Mouse (Mus musculus) heart, postnatal 4 days (tissue): ENCODE results near the gene Ripor2. TPM values are rescaled to one million over a fixed set of nuclear protein-coding genes. Genes with fewer than 3 reads are reported as not detected.
"Not testable (repeated sequence)": the region's sequence is repeated elsewhere in the genome, so short reads cannot be mapped to it uniquely, and the experiment has no call there.

Source experiments
- DNase-seq: peaks from one replicate; pipeline ENCODE4 v3.0.0; 2021
- total RNA-seq, 2 experiments: library from RNA; stranded (reverse); gene quantifications; 2 replicates each; pipeline ENCODE4 v1.2.3; 2021

The Ripor2 gene
- total RNA-seq, 2 experiments from 2014 or later, result 25.4 to 27.5 TPM

GRCm38 (mm10) chr13:24714360-24714885 is 132.4 kb downstream of the Ripor2 start:
- no peak for DNase-seq

DNA sequence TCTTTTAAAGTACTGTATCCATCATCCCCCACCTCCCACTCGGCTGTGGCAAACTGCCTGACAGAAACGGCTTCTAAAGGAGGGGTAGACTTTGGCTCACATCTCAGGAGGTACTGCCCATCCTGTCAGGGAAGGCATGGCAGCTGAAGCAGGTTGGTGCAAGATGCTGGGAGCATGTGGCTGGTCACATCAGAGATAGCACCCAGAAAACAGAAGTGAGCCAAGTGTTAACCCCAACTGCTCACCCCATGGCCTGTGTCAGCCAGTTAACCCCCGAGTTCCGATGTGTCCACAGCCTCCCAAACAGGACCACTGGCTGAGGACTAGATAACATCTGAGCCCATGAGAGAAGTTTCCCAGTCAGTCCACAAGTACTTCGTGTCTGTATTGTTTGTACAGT is 133.6 kb downstream of the Ripor2 start:
- DNase-seq, result no peak

- DNase-seq, result no peak
These were observed 134.5 kb downstream of the Ripor2 start for GRCm38 (mm10) chr13:24716441-24716840.

DNA sequence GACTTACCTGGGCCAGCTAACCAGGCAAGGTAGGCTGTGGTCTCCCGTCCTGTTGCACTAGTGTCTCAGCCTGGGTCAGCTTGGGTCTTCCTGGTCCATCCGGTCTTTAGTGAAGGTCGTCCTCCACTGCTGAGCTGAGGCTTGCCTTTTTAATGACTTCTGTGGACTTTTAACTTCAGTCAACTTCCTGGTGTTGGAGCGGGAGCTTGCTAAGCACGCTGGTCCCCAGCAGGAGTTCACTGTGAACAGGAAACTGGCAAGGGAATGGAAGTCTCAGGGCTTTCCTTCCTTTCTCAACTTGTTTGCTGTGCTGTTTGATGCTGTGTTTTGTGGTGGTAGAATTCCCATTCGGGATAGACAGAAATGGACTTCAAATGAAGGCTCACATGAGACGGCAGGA is 135.7 kb downstream of the Ripor2 start:
- no peak for DNase-seq

DNA sequence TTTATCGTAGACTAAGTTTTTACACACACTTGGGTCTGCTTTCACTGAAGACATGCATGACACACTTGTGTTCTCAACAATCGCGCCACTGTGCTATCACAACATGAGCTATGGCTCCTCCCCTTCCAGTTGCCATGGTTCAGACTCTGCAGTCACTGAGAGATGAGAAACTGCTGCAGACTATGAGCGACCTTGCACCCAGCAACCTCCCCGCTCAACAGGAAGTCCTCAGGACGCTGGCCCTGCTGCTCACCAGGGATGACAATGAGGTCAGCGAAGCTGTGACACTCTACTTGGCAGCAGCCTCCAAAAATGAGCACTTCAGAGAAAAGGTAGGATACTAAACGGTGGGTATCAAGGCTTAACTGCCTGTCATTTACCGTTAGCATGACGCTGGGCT is 139.5 kb downstream of the Ripor2 start:
- DNase-seq, result no peak

GRCm38 (mm10) chr13:24723699-24724394 is 141.9 kb downstream of the Ripor2 start:
- DNase-seq, result no peak

- no peak for DNase-seq
These were observed 142.4 kb downstream of the Ripor2 start for GRCm38 (mm10) chr13:24724395-24724759.

DNA sequence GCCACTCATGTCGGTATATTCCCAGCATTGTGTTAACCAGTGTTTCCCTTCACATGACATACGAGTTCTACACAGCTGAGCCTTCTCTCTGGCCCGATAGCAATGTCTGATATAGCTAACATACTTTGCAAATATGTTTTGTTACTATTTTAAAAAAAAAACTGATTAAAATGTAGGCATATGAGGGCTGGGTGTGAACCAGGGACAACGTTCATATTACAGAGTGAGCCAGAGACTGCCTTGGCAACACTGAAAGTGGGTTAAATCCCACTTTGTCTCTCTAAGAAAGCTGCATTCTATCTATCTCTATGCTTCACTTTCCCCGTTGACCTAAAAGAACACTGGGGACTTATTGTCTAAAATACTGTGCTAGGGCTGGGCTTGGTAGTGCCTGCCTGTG is 147.1 kb downstream of the Ripor2 start:
- DNase-seq, result no peak

- no peak for DNase-seq
These were observed 152.5 kb downstream of the Ripor2 start for GRCm38 (mm10) chr13:24734502-24734901.

- no peak for DNase-seq
These were observed 153.7 kb downstream of the Ripor2 start for GRCm38 (mm10) chr13:24735608-24736131.

DNA sequence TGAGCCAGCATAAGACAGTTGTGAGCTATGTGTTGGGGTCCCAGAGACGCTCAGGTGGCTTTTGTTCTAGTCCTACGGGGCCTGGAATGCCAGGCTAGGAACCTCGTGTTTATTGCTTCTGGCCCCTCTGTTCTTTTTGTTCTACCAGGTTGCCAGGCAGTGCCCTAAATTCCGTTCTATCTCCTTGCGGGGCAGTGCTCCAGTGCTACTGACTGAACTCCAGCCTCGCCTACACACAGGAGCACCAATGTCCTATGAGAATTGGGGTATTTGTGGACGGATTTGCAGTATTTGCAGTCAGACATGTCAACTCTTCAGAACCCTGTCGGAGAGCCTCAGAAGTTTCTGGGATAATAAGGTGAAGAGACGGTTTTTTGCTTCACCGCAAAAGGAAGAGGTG is 159.0 kb downstream of the Ripor2 start, which contains the start of gene Armh2:
Gene Armh2 (plus strand): TSS at position 205 of the 400 bp plus-strand sequence.
- no peak for DNase-seq

- peak; percentile 39 for DNase-seq
These were observed 165.8 kb downstream of the Ripor2 start for GRCm38 (mm10) chr13:24747823-24748222.

- DNase-seq, result no peak
These were observed 168.8 kb downstream of the Ripor2 start for GRCm38 (mm10) chr13:24750807-24751206.

- no peak for DNase-seq
These were observed 169.4 kb downstream of the Ripor2 start for GRCm38 (mm10) chr13:24751396-24751795.

- DNase-seq, result no peak
These were observed 174.8 kb downstream of the Ripor2 start for GRCm38 (mm10) chr13:24756756-24757155.

DNA sequence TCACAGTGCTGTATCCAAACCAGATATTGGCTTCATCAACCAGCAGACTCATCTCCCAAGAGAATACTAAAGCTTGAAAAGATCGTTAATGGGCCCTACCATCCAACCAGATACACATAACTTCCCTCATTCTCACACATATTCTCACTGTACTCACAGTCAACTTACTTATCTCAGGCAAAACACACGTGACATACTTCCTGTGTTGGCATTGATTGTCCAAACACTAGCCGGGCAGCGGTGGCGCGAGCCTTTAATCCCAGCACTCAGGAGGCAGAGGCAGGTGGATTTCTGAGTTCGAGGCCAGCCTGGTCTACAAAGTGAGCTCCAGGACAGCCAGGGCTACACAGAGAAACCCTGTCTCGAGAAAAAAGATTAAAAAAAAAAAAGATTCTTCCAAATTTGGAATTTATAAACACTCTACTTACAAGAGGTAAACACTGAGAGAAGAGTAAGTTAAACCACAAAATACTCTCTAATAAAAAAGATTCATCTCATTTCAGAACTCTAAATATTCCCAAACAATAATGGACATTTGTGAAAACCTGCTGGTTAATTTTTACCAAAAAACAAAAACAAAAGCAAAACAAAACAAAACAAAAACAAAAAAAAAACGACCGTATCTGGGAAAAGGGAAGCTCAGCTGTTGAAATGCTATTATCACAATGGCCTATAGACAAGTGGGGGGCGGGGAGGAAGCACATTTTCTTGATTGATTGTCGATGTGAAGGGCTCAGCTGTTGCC is 176.0 kb downstream of the Ripor2 start:
- DNase-seq, result no peak

DNA sequence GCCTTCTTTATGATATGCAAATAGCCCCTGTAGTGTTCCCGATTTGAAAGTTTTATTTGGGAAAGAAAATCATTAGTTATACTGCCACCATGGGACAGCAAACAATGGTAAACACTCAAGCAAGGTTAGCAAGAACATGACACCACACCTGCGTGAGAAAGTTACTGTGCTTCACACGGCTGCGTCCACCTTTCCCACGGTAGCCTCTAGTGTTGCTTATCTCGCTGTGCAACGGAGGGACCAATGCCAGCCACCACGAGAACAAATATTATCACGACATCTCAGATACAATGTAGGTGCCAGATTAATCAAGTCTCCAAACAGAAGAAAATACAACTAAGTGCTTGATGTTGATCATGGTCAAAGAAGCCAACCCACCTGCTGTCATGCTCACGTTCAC is 177.5 kb downstream of the Ripor2 start:
- no peak for DNase-seq

DNA sequence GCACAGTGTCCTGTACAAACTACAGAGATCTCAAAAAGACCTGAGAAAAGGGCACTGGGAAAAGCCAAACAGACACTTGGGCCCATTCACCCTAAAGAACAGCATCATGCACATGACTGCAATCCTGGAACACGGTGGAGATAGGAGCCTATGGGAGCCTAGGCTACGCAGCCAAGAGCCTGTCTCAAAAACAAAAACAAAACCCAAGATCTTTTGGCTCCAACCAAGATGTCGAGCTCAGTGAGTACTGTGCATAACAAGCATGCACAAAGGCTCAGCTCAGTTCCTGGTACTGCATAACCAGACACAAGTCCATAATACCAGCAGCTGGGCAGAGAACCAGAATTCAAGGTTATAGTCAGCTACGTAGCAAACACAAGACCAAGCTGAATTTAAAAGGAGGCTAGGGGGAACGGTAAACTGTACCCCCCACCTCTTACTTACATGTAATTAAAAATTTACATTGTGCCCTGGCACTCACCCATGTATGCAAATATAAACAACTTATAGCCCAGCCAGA is 178.4 kb downstream of the Ripor2 start:
- no peak for DNase-seq

- no peak for DNase-seq
These were observed 179.1 kb downstream of the Ripor2 start for GRCm38 (mm10) chr13:24761083-24761402.

GRCm38 (mm10) chr13:24761403-24762227 is 179.6 kb downstream of the Ripor2 start, which contains the start of gene Gmnn:
Gene Gmnn (minus strand): TSS chr13:24761923.
- peak; percentile 92 for DNase-seq

DNA sequence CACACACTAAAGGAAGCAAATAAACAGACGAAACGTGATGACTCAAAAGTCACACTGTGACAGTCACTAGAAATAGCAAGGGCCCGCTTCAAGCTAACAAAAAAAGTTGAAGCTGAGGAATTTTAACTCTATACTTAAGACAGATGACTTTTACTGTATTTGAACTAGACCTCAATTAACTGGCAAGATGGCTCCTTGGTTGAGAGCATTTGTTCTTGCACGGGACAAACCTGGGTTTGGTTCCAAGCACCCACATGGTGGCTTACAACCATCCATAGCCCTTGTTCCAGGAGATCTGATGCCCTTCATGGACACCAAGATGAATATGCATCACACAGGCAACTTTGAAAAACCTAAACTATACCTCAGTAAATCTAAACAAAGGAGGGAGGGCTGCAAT is 180.3 kb downstream of the Ripor2 start:
- no peak for DNase-seq

DNA sequence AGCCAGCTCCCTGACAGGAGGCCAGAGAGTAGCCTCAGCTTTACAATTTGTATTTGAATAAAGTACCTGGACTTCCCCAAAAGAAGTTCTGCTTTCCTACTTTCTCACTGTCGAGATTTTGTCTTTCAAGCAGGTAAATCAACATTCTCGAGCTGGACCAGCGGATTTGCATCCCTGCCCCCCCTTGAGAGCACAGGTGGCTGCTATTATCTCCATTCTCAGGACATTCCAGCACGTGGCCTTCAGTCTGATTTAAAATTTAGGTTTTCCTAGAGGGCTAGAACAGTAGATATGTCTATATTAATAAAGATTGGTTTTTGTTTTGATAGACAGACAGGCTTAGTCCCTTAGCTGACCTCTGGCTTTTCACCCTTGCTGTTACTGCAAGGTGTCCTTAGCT is 185.8 kb downstream of the Ripor2 start:
- not testable (repeated sequence) for DNase-seq
